Comparison of ENCODE assay signal across 31 mouse cellular contexts in the genomic region with DNA sequence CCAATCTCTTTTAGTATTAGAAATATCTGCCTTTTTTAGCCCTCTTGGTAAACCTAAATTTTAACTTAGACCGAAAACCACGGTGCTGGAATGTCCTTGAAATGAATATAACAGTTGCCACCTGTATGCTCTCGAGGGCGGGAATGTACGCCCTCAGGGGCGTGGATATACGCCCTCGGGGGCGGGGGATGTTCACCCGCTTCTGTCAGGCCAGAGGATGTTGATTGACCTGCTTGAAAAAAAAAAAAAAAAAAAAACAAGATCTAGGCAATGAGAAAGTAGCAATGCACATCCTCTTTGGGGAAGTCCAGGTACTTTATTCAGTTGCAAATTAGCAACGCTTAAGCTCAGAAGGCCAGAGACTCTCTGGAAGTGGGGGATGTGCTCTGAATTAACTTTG. TPM values are rescaled to one million over a fixed set of nuclear protein-coding genes. Genes with fewer than 3 reads are reported as not detected.
"Had no signal": no experiment of that assay in that cellular context is flagged by ENCODE, and none has a peak within 500 bp of the region (broad histone marks: within the 10 kb centered on the region; RNA-seq: fewer than 3 reads in every experiment).

No protein-coding gene starts in this region.

- H3K36me3 ChIP-seq: liver, embryonic 13.5 days; midbrain, embryonic 10.5 days; midbrain, embryonic 13.5 days; neural tube, embryonic 13.5 days; stomach, embryonic 15.5 days had no signal

- DNase-seq: kidney, adult 18-20 months; kidney, postnatal 10 days; layer of hippocampus, postnatal 36 days; liver, embryonic 13.5 days; lung, adult 2 months; lung, postnatal 14 days; retina, postnatal 1 day; right cerebral cortex, postnatal 25 days; spleen, adult 18-20 months; thymus, postnatal 25 days had no signal

- H3K9me3 ChIP-seq: liver, embryonic 13.5 days; midbrain, embryonic 10.5 days; midbrain, embryonic 13.5 days; neural tube, embryonic 13.5 days; stomach, embryonic 15.5 days had no signal

- H3K27me3 ChIP-seq: liver, embryonic 13.5 days; megakaryocyte, embryonic 14.5 days; midbrain, embryonic 13.5 days; neural tube, embryonic 13.5 days; stomach, embryonic 15.5 days had no signal

- H3K4me2 ChIP-seq: liver, embryonic 13.5 days; midbrain, embryonic 13.5 days; neural tube, embryonic 13.5 days; stomach, embryonic 15.5 days had no signal

- H3K4me1 ChIP-seq: liver, embryonic 13.5 days; megakaryocyte, embryonic 14.5 days; midbrain, embryonic 10.5 days; midbrain, embryonic 13.5 days; neural tube, embryonic 13.5 days; stomach, embryonic 15.5 days had no signal

- H3K9ac ChIP-seq: liver, embryonic 13.5 days; midbrain, embryonic 13.5 days; neural tube, embryonic 13.5 days; stomach, embryonic 15.5 days had no signal

- ATAC-seq: midbrain, embryonic 13.5 days; midbrain, embryonic 16.5 days had no signal

- H3K27ac ChIP-seq: left cerebral cortex, adult 2 months; liver, embryonic 13.5 days; macrophage; midbrain, embryonic 10.5 days; midbrain, embryonic 13.5 days; neural tube, embryonic 13.5 days; stomach, embryonic 15.5 days had no signal

- H3K4me3 ChIP-seq: left cerebral cortex, adult 2 months; liver, embryonic 13.5 days; megakaryocyte, embryonic 14.5 days; midbrain, embryonic 10.5 days; midbrain, embryonic 13.5 days; myocyte; neural tube, embryonic 13.5 days; stomach, embryonic 15.5 days had no signal

RNA-seq across cellular contexts. Expression of a gene that starts 20.8 kb away (rescaled TPM):
- total RNA-seq: layer of hippocampus, adult 8-10 months; layer of hippocampus, postnatal 10 days; layer of hippocampus, postnatal 36 days; left cerebral cortex, adult 2 months; left cerebral cortex, postnatal 10 days; left cerebral cortex, postnatal 36 days; liver, adult 2 months; monocyte, adult 5-6 weeks; neutrophil, adult 5-6 weeks had no signal
- polyA plus RNA-seq: limb, embryonic 11.5 days; limb, embryonic 14.5 days; liver, adult 2 months; liver, embryonic 13.5 days; liver, embryonic 16.5 days; lung, adult 2 months; lung, embryonic 16.5 days; macrophage; midbrain, embryonic 10.5 days; midbrain, embryonic 13.5 days; midbrain, embryonic 16.5 days; myocyte; neural tube, embryonic 13.5 days; stomach, embryonic 15.5 days; thymus, postnatal 0 days had no signal

RNA-seq across cellular contexts. Expression of a gene that starts 49.9 kb away (rescaled TPM):
- total RNA-seq: layer of hippocampus, adult 8-10 months; layer of hippocampus, postnatal 10 days; layer of hippocampus, postnatal 36 days; left cerebral cortex, adult 2 months; left cerebral cortex, postnatal 10 days; left cerebral cortex, postnatal 36 days; liver, adult 2 months; monocyte, adult 5-6 weeks; neutrophil, adult 5-6 weeks had no signal
- polyA plus RNA-seq: limb, embryonic 11.5 days; liver, adult 2 months; liver, embryonic 13.5 days; liver, embryonic 16.5 days; lung, embryonic 16.5 days; macrophage; midbrain, embryonic 10.5 days; myocyte; stomach, embryonic 15.5 days had no signal
